Mouse (Mus musculus) layer of hippocampus, adult 8-10 months (tissue): ENCODE results near the gene Gm20852. TPM values are rescaled to one million over a fixed set of nuclear protein-coding genes. Genes with fewer than 3 reads are reported as not detected.
"Not testable (repeated sequence)": the region's sequence is repeated elsewhere in the genome, so short reads cannot be mapped to it uniquely, and the experiment has no call there.

ENCODE experiments used
- DNase-seq, 2 experiments: peaks; one replicate each; pipeline ENCODE4 v3.0.0; 2022; ENCODE audit warnings: low spot score in 2 of 2
- total RNA-seq, 4 experiments: library from RNA; stranded (reverse); gene quantifications; 2 replicates each; pipeline ENCODE4 v1.2.4; 2022

Gm20852 gene
- total RNA-seq = not detected

DNA sequence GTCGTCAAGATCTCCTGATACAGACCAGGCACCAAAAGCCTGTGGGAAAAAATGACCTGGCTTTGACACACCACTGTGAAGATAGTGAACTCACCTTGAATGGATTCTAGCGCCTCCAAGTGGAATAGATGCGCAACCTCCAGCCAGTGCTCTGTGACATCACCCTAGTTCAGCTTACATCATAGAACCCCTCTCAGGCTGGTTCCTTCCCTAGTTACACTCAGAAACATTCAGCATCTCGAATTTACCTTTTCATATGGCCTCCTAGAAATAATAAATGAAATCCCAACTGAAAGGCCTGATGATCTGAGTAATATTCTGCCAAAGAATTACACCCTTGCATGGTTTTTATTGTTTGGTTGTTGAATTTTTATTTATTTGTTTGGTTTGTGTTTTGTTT, at the start of gene Gm20852:
Gm20852 (minus strand) TSS at position 101 of the 400 bp plus-strand sequence.
- not testable (repeated sequence) for DNase-seq
